Mouse (Mus musculus): ENCODE results near the gene Chdh.

DNA sequence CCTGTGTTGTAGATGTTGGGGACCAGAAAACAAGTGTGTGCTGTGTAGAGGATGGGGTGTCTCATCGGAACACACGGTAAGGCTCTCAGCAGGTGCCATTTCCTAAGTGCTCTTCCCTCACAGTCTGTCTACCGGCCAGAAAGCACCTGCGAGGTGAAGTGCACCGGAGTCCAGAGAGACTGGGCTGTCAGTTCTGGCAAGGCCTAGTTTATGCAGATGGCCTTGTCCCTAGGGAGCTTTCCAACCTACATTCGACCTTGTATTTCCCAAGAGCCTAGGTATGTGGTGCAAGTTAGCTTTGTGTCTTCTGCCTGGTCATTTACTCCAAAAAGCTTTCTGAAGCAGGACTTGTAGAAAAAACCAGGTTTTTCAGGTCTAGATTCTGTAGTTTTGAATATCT, 21.5 kb upstream of the Chdh start:
- TF ChIP-seq POLR2A (IDR thresholded peaks at IDR 0.05; ENCODE audit: borderline replicate concordance, extremely low read depth, insufficient read depth, insufficient read length, poor library complexity, severe bottlenecking), result no peak
- no peak for TF ChIP-seq CTCF (IDR thresholded peaks at IDR 0.05; ENCODE audit: borderline replicate concordance, extremely low read depth, insufficient read depth, insufficient read length)

Data from brain, embryonic 14.5 days (tissue).